Mouse (Mus musculus) layer of hippocampus, postnatal 25 days (tissue): Measurements from ENCODE around the gene Rps6. TPM values are rescaled to one million over a fixed set of nuclear protein-coding genes. Genes with fewer than 3 reads are reported as not detected.
"Not testable (repeated sequence)": the region's sequence is repeated elsewhere in the genome, so short reads cannot be mapped to it uniquely, and the experiment has no call there.

Experiments
- DNase-seq, 2 experiments: peaks; one replicate each; pipeline ENCODE4 v3.0.0; 2022; ENCODE audit warnings: mixed read lengths in 2 of 2, low spot score in 1 of 2; ENCODE audit errors: extremely low spot score in 1 of 2
- total RNA-seq, 2 experiments: library from RNA; stranded (reverse); gene quantifications; 2 replicates each; pipeline ENCODE4 v1.2.3; 2021

Gene Rps6
- total RNA-seq, 2 experiments from 2014 or later: 393 to 434 TPM

DNA sequence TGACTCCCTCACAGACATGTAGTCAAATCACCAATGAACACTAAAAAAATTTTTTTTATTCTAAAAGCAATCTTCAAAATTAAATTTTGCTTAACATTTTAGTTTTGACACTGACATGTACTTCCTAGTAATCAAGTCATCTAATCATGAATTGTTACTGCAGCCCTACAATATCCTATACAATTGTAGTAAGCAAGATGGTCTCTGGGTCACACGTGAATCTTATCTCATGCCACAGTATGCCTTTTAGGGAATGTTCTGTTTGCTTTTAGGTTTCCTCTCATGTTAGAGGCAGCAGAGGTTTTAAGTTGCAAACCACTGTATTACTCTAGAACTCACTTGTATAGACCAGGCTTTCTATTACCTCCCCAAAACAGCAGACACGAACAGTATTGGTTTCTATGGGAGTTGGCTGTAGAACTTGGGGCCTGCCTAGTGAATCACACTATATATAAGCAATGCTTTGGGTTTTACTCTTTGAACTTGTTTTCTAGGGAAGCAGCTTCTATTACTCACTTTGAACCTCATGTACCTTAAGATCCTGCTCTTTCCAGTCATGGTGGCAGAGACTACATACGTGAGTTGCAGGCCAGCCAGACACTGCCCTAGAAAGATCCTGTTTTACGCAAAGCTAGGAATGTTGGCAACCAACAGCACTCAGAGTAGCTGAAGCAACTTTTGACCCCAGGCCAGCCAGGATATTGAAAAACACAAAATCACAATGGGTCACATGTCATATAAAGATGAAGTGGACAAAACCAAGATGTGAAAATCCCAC, 4.2 kb downstream of the Rps6 start:
- no peak for DNase-seq

DNA sequence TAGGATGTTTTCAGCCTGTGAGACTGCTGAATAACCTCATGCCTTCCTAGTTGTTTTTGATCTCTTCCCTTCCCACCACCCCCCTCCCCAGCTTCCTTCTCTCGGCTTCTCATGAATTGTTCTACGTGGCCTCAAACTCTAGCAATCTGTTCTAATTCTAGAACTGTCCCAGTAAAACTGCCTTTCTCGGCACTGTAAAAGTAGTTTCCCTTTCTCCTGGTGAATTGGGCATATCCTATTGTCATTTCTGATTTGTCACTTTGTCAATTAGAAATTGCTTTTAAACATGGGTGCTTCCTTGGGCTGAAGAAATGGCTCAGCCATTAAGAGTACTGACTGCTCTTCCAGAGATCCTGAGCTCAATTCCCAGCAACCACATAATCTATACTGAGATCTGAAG, 5.2 kb downstream of the Rps6 start:
- no peak for DNase-seq

DNA sequence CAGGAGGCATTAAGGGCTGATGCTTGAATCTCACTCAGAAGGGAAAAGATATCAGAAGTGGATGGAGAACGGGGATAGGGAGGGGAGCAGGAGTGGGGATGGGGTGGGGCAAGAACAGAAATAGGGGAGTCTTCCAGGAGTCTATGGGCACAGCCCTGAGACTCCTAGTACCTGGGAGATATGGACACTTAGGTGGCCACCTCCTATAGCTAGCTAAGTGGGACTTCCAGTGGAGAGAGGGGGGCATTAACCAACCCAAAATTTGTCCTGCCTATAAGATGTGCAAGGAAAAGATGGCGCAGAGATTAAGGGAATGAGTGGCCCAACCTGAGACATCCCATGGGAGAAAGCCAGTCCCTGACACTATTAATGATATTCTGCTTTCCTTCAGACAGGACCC, 5.9 kb downstream of the Rps6 start:
- DNase-seq: no peak

DNA sequence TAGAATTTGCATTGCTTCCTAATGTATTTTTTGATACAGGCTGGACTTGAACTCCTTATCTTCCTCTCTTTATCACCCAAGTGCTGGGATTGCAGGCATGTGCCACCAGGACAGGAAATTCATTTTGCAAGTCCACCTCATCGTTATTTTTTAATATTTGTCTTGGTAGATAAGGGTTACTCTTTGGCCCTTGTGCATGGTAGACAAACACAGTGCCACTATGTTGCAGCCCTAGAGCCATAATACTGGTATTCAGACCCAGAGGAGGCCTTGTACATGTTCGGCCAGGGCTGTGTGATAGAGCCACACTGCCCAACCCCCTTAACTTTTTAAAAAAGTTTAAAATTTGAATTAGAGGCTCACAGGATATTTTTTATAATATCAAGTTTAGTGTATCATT, 10.0 kb downstream of the Rps6 start:
- DNase-seq: no peak

DNA sequence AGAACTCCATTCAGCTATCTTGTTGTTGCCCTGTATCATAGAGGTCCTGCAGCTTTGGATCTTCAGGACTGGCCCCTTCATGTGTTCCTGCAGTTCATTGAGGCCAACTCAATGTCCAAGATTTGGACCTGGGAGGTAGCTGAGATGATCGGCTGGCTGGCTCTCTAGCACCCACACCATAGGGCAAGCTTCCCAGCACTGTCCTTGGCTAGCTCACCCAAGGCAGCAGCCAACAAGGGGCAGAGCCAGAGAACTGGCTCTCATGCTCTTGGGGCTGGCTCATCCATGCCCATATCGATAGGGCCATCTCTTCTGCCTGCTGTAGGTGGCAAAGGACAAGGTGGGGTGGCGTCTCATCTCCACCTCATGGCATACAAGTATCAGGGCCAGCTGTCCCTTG, 11.8 kb downstream of the Rps6 start:
- no peak for DNase-seq

DNA sequence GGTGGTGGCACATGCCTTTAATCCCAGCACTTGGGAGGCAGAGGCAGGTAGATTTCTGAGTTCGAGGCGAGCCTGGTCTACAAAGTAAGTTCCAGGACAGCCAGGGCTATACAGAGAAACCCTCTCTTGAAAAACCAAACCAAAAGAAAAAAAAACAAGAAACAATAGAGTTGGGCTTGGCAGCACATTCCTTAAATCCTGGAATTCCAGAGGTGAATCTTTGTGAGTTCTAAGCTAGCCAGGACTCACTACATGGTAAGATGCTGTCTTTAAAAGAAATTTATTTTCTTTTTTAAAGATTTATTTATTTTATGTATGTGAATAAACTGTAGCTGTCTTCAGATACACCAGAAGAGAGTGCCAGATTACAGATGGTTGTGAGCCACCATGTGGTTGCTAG, 16.1 kb downstream of the Rps6 start:
- not testable (repeated sequence) for DNase-seq

DNA sequence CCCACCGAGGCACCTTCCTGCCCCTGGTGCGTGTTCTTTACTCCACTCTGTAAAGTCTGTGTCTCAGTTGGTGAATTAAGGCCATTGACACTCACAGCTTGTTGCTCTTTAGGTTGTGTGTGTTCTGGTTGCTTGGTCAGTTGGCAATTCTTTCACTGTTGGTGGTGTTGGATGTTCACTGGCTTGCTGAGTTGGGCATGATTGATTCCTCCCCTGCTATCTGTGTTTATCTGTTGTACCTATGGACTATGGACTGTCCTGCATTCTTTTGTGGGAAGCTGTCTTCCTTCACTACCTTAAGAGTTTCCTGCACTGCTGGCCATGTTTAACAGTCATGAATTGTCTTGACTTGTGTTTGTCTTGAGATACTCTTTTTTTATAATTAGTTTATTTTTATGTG, 25.3 kb downstream of the Rps6 start:
- no peak for DNase-seq

DNA sequence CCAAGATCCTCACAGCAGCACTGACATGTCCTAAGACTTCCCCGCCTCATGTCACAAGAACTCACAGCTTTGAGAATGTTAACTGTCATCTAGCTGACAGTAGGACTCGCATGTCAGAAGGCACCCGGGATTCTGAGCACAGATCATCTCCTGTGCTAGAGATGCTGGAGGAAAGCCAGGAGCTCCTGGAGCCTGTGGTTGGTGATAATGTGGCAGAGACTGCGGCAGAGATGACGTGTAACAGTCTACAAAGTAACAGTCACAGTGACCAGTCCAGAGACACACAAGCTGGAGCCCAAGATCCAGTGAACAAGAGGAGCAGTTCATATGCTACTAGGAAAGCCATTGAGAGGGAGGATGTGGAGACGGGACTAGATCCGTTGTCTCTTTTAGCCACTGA, 32.1 kb downstream of the Rps6 start:
- DNase-seq: no peak

DNA sequence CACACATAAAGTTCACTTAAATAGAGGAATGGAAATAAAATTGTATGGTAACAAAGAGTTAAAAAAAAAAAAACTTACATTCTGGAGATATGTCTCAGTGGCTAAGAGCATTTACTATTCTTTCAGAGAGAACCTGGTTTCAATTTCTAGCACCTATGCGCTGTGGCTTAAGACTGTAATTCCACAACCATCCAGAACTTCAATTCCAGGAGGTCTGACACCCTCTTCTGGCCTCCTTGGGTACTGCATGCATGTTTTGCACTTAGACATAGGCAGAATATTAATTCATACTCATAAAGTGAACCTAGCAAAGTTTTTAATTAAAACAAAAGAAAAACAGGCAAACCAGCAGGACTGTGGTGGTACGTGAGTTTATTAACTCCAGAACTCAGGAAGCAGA, 34.0 kb downstream of the Rps6 start:
- DNase-seq: peak in 1 of 2 experiments; percentile 62

DNA sequence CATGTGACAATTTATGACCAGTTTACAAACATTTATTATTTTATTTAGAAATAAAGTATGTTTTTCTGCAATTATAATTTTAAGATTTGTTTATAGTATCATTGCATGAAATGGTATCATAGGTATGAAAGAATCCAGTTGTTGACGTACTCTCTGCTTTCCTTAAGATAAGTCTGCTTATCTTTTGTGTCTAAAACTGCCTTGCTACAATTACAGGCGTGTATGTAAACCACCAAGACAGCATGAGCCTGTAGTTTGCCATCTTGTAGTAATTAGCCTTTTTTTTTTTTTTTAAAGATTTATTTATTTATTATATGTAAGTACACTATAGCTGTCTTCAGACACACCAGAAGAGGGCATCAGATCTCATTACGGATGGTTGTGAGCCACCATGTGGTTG, 42.4 kb downstream of the Rps6 start:
- no peak for DNase-seq

DNA sequence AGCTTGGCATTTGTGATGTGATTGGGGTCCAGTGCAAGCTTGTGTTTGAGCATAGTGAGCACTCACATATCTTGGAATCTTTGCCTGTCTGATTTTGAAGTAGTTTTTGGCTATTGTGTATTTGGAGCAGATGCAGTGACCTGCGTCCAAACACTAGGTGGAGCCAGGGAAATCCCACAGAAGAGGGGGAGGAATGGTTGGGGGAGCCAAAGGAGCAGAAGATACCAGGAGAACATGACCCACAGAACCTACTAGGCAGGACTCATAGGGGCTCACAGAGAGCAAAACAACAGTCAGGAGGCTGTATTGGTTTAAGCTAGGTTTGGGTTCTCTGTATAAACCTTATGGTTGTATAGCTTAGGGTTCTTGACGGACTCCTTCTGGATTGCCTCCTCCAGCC, 46.6 kb downstream of the Rps6 start:
- no peak for DNase-seq

Other genes with a start within 250 kb of the Rps6 start
- 1 to 10 TPM; 6.2 to 7.3 TPM for gene Haus6, start 245.4 kb downstream of the Rps6 start, total RNA-seq
- 10 to 100 TPM; 13.1 to 15.0 TPM for gene Plin2, start 187.4 kb downstream of the Rps6 start, total RNA-seq
- gene Dennd4c, start 108.9 kb downstream of the Rps6 start, total RNA-seq: 10 to 100 TPM in 1 of 2 experiments, 1 to 10 TPM in 1; 8.5 to 10.7 TPM
- 1 to 10 TPM; 3.6 to 4.3 TPM for gene Acer2, start 17.0 kb upstream of the Rps6 start, total RNA-seq